Mouse (Mus musculus): ENCODE measurements around the gene Synrg. TPM values are rescaled to one million over a fixed set of nuclear protein-coding genes. Genes with fewer than 3 reads are reported as not detected.

Synrg gene
- total and polyA plus RNA-seq, 2 experiments, result 6.5 to 9.1 TPM

DNA sequence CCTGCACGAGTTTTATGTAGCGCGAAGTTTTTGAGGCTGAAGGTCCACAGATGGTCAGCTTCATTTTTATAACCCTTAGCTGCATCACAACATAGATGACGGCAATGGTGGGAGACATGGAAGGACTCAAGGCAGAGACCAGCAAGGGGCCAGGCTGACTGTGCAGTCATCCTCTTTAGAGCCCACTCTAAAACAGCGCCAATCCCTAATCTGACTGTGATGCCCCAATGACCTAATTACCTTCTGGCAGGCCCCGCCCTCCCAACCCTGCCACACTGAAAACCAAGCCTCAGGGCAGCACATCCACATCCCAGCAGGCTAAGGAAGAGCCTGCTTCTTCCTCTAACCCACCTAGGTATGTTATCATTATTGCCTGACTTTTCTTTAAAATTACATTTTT lies 96.4 kb downstream of the Synrg start:
- Histone ChIP-seq H3K4me3 (ENCODE audit: insufficient read depth, low read depth, low read length) (no peak overlapping the region), H3K36me3 (ENCODE audit: control insufficient read depth, insufficient read depth, low read length) (no peaks in the 10 kb centered on the region), H3K9ac (ENCODE audit: low read depth, low read length) (no peak overlapping the region), H3K27ac (replicated peaks; ENCODE audit: insufficient read depth, low read depth, low read length) (no peak overlapping the region), H3K27me3 (ENCODE audit: control insufficient read depth, insufficient read depth, low read length) (no peaks in the 10 kb centered on the region), H3K79me2 (ENCODE audit: control insufficient read depth, insufficient read depth, low read length) (no peaks in the 10 kb centered on the region), H3K4me1 (ENCODE audit: control insufficient read depth, insufficient read depth, low read length) (no peaks in the 10 kb centered on the region)
- no peak for DNase-seq (ENCODE audit: extremely low read depth, low read depth, low spot score)
- WGBS, result 96% methylated on average over 6 of the region's 6 CpGs
- TF ChIP-seq POLR2A (IDR thresholded peaks at IDR 0.05; ENCODE audit: extremely low read depth, insufficient read depth, low read length) (no peak), CTCF (IDR thresholded peaks at IDR 0.05; ENCODE audit: low read depth, low read length) (no peak)

DNA sequence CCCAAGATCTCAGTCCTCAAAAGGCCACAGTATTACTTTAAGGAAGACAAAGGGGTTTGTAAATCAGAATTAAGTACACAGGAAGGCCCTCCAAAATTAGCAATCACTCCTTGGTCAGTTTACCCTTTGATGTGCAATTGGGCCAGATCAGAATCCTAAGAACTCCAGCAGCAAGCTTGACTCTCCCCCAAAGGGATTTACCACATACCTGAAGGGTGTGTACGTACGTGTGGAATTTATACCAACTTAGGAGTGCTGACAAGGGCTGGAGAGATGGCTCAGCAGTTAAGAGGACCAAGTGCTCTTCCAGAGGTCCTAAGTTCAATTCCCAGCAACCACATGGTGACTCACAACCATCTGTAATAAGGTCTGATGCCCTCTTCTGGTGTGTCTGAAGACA lies 97.7 kb downstream of the Synrg start:
- H3K27me3 ChIP-seq (ENCODE audit: control insufficient read depth, insufficient read depth, low read length), result no peaks in the 10 kb centered on the region
- H3K4me3 ChIP-seq (ENCODE audit: insufficient read depth, low read depth, low read length), result no peak overlapping the region
- H3K4me1 ChIP-seq (ENCODE audit: control insufficient read depth, insufficient read depth, low read length), result 0 out of 2 replicates have a peak, but pooled peaks cover 3% of the 10 kb centered on the region
- TF ChIP-seq CTCF (IDR thresholded peaks at IDR 0.05; ENCODE audit: low read depth, low read length), result no peak
- WGBS, result 98% methylated on average over 2 of the region's 2 CpGs
- H3K9ac ChIP-seq (ENCODE audit: low read depth, low read length), result no peak overlapping the region
- no peaks in the 10 kb centered on the region for H3K79me2 ChIP-seq (ENCODE audit: control insufficient read depth, insufficient read depth, low read length)
- no peak overlapping the region for H3K27ac ChIP-seq (replicated peaks; ENCODE audit: insufficient read depth, low read depth, low read length)
- no peaks in the 10 kb centered on the region for H3K36me3 ChIP-seq (ENCODE audit: control insufficient read depth, insufficient read depth, low read length)
- DNase-seq (ENCODE audit: extremely low read depth, low read depth, low spot score), result no peak

DNA sequence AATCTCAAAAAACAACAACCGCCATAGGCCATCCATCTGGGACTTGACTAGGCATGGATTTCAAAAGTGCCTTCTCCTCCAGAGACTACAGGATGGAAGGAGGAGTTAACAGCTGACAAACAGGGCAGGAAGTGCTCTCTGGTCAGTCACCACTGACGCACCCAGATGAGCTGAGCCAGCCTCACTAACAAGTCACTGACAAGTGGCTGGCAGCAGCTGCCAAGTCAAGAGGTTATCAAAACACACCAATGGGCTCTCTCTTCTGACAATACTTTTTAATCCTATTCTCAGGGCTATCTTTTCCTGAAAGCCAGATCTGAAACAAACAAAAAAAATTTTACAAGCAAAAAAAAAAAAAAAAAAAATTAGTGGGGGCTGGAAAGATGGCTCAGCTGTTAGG lies 98.6 kb downstream of the Synrg start:
- Histone ChIP-seq H3K4me1 (ENCODE audit: control insufficient read depth, insufficient read depth, low read length) (peaks cover 5% of the 10 kb centered on the region; the same call in 1 of the 2 replicates), H3K27me3 (ENCODE audit: control insufficient read depth, insufficient read depth, low read length) (no peaks in the 10 kb centered on the region; the same call in 1 of the 2 replicates), H3K9ac (ENCODE audit: low read depth, low read length) (no peak overlapping the region), H3K27ac (replicated peaks; ENCODE audit: insufficient read depth, low read depth, low read length) (no peak overlapping the region), H3K4me3 (ENCODE audit: insufficient read depth, low read depth, low read length) (no peak overlapping the region), H3K79me2 (ENCODE audit: control insufficient read depth, insufficient read depth, low read length) (no peaks in the 10 kb centered on the region), H3K36me3 (ENCODE audit: control insufficient read depth, insufficient read depth, low read length) (no peaks in the 10 kb centered on the region)
- WGBS, result 27% methylated on average over 2 of the region's 2 CpGs
- peak; percentile 81 for DNase-seq (ENCODE audit: extremely low read depth, low read depth, low spot score)
- TF ChIP-seq CTCF (IDR thresholded peaks at IDR 0.05; ENCODE audit: low read depth, low read length) (no peak), POLR2A (IDR thresholded peaks at IDR 0.05; ENCODE audit: extremely low read depth, insufficient read depth, low read length) (no peak)

DNA sequence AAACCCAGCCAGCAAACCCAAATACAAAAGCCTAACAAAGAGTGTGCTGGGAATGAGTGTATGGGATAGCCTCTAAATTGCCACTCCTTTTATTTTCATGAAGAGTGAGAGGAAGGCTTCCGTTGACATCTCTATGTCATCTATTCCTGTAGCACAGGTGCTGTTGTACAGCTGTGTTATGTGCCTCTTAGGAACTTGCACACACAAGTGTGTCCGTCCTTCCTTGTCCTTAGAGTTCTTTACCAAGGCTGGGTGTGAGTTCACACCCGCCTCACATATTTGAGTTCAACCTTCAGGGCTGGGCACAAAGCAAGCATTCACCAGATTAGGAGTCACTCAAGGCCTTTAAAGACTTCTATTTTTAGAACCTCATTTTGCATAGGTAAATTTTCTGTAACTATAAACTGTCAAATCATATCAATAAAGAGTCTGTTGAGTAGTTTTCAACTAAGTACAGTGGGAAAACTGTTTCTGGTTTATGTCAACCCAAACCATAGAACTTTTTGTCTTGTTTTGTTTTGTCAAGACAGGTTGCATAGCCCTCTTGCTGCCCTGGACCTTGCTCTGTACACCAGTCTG lies 99.5 kb downstream of the Synrg start:
- H3K27me3 ChIP-seq (ENCODE audit: control insufficient read depth, insufficient read depth, low read length), result no peaks in the 10 kb centered on the region; the same call in 1 of the 2 replicates
- peak; percentile 13 for DNase-seq (ENCODE audit: extremely low read depth, low read depth, low spot score)
- TF ChIP-seq POLR2A (IDR thresholded peaks at IDR 0.05; ENCODE audit: extremely low read depth, insufficient read depth, low read length), result no peak
- TF ChIP-seq CTCF (IDR thresholded peaks at IDR 0.05; ENCODE audit: low read depth, low read length), result no peak
- no peak overlapping the region for H3K27ac ChIP-seq (replicated peaks; ENCODE audit: insufficient read depth, low read depth, low read length)
- H3K4me3 ChIP-seq (ENCODE audit: insufficient read depth, low read depth, low read length), result no peak overlapping the region
- H3K79me2 ChIP-seq (ENCODE audit: control insufficient read depth, insufficient read depth, low read length), result no peaks in the 10 kb centered on the region
- peaks cover 5% of the 10 kb centered on the region; the same call in 1 of the 2 replicates for H3K4me1 ChIP-seq (ENCODE audit: control insufficient read depth, insufficient read depth, low read length)
- 92% methylated on average over 3 of the region's 3 CpGs for WGBS
- no peak overlapping the region for H3K9ac ChIP-seq (ENCODE audit: low read depth, low read length)
- H3K36me3 ChIP-seq (ENCODE audit: control insufficient read depth, insufficient read depth, low read length), result no peaks in the 10 kb centered on the region

DNA sequence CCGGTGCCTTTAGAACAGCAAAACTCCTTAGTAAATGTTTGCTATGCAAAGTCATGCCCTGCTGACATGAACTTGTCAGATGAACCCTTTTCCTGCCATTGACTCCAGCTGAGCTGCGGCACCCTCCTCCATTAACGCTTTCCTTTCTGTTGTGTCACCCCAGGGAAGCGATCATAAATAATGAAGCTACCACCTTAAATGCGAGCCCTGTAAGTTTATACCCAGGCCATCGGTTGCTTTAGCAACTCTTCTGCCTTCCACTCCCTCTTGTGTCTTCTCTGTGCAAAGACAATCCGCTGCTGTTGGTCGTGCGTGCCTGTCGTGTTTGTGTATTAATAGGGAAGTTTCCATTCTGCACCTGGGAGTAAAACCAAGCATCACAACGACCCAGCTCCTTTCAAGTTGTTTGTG lies 101.8 kb downstream of the Synrg start:
- H3K79me2 ChIP-seq (ENCODE audit: control insufficient read depth, insufficient read depth, low read length), result no peaks in the 10 kb centered on the region
- no peak overlapping the region for H3K9ac ChIP-seq (ENCODE audit: low read depth, low read length)
- WGBS, result 3% methylated on average over 11 of the region's 11 CpGs
- H3K36me3 ChIP-seq (ENCODE audit: control insufficient read depth, insufficient read depth, low read length), result no peaks in the 10 kb centered on the region
- peak; percentile 68 for DNase-seq (ENCODE audit: extremely low read depth, low read depth, low spot score)
- H3K4me1 ChIP-seq (ENCODE audit: control insufficient read depth, insufficient read depth, low read length), result peaks cover 5% of the 10 kb centered on the region; the same call in 1 of the 2 replicates
- H3K4me3 ChIP-seq (ENCODE audit: insufficient read depth, low read depth, low read length), result no peak overlapping the region
- TF ChIP-seq CTCF (IDR thresholded peaks at IDR 0.05; ENCODE audit: low read depth, low read length) (peak; percentile 18; the same call in 1 of the 2 replicates), POLR2A (IDR thresholded peaks at IDR 0.05; ENCODE audit: extremely low read depth, insufficient read depth, low read length) (no peak)
- no peaks in the 10 kb centered on the region; the same call in 1 of the 2 replicates for H3K27me3 ChIP-seq (ENCODE audit: control insufficient read depth, insufficient read depth, low read length)
- H3K27ac ChIP-seq (replicated peaks; ENCODE audit: insufficient read depth, low read depth, low read length), result no peak overlapping the region

DNA sequence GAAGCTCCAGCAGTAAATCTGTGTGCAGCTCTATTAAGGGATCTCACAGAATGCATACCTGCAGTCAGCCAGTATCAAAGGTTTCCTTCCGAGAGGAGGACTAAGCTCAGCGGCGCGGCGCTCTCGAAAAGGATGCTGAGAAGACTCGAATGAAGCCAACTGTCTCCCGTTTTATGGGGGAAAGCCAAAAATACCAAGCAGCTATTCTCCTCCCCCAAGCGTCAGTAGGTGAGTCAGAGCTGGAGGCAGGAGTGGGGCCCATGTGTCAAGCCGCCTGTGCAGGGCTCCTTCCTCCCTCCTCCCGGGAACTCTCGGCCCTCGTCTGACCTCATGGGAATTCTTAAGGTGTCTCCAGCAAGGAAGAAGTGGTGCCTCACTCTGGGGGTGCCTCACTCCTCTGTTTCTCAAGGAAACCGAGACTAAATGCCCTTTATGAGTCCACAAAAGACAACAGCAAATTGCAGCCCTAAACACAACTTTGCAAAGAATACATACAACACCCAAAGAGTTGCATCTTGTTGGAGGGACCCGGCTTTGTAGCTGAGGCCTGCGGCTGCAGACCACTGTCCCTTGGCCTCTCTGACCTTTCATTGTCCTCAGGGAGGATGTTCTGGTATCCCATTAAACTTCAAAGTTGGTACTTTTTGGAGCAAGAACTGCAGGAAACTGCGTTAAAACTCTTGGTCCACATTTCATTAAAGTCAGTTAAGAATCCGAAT lies 102.9 kb downstream of the Synrg start:
- DNase-seq (ENCODE audit: extremely low read depth, low read depth, low spot score), result no peak
- H3K79me2 ChIP-seq (ENCODE audit: control insufficient read depth, insufficient read depth, low read length), result no peaks in the 10 kb centered on the region
- H3K4me3 ChIP-seq (ENCODE audit: insufficient read depth, low read depth, low read length), result no peak overlapping the region
- H3K36me3 ChIP-seq (ENCODE audit: control insufficient read depth, insufficient read depth, low read length), result no peaks in the 10 kb centered on the region
- no peak for TF ChIP-seq CTCF (IDR thresholded peaks at IDR 0.05; ENCODE audit: low read depth, low read length)
- no peak for TF ChIP-seq POLR2A (IDR thresholded peaks at IDR 0.05; ENCODE audit: extremely low read depth, insufficient read depth, low read length)
- WGBS, result 39% methylated on average over 18 of the region's 18 CpGs
- no peaks in the 10 kb centered on the region; the same call in 1 of the 2 replicates for H3K27me3 ChIP-seq (ENCODE audit: control insufficient read depth, insufficient read depth, low read length)
- no peak overlapping the region for H3K27ac ChIP-seq (replicated peaks; ENCODE audit: insufficient read depth, low read depth, low read length)
- no peak overlapping the region for H3K9ac ChIP-seq (ENCODE audit: low read depth, low read length)
- H3K4me1 ChIP-seq (ENCODE audit: control insufficient read depth, insufficient read depth, low read length), result peaks cover 5% of the 10 kb centered on the region; the same call in 1 of the 2 replicates

Measured in liver, adult 2 months (tissue).